Mouse (Mus musculus) midbrain, embryonic 15.5 days (tissue): Measurements from ENCODE around the gene Dek. TPM values are rescaled to one million over a fixed set of nuclear protein-coding genes. Genes with fewer than 3 reads are reported as not detected.

Source experiments
- ATAC-seq: fragments of 200-750 bp; cut with Nextera tagmentation; replicated peaks from 2 replicates; pipeline ENCODE4 v1.8.0; 2017; ENCODE audit warnings: moderate TSS enrichment
- H3K27ac ChIP-seq: fragments of 300-500 bp; sonication (generic); 2 replicates; pipeline ENCODE4 v1.5.1; 2015; ENCODE audit warnings: mild to moderate bottlenecking, inconsistent platforms
- H3K27me3 ChIP-seq: fragments of 300-500 bp; sonication (generic); replicated peaks from 2 replicates; pipeline ENCODE4 v1.6.1; 2015; ENCODE audit warnings: inconsistent platforms
- H3K36me3 ChIP-seq: fragments of 300-500 bp; sonication (generic); replicated peaks from 2 replicates; pipeline ENCODE4 v1.6.1; 2015; ENCODE audit warnings: inconsistent platforms
- H3K4me1 ChIP-seq: fragments of 300-500 bp; sonication (generic); 2 replicates; pipeline ENCODE4 v1.6.1; 2015; ENCODE audit warnings: inconsistent platforms
- H3K4me2 ChIP-seq: fragments of 300-500 bp; sonication (generic); 2 replicates; pipeline ENCODE4 v1.6.1; 2015; ENCODE audit warnings: inconsistent platforms, mild to moderate bottlenecking, moderate library complexity
- H3K4me3 ChIP-seq: fragments of 300-500 bp; sonication (generic); 2 replicates; pipeline ENCODE4 v1.5.1; 2015; ENCODE audit warnings: mild to moderate bottlenecking, inconsistent platforms
- H3K9ac ChIP-seq: fragments of 300-500 bp; sonication (generic); 2 replicates; pipeline ENCODE4 v1.6.1; 2015; ENCODE audit warnings: mild to moderate bottlenecking, inconsistent platforms
- H3K9me3 ChIP-seq: fragments of 300-500 bp; sonication (generic); 2 replicates; pipeline ENCODE4 v1.6.1; 2016; ENCODE audit warnings: inconsistent platforms
- WGBS: fragments of 180-500 bp; shearing (Covaris S2); methylation state at CpG from one replicate; pipeline ENCODE4 v1.1.7; 2015; ENCODE audit warnings: mixed read lengths; 5-methylcytosine and 5-hydroxymethylcytosine counted together
- polyA plus RNA-seq: library from polyadenylated mRNA; unstranded; fragments of >200 nt; fragmentation: Nextera tagmentation; extraction: Ambion mirVana; gene quantifications from 2 replicates; pipeline ENCODE4 v1.2.1, GENCODE M21; 2015

Gene Dek
- polyA plus RNA-seq, 1 experiment from 2014 or later = 112 TPM

- ATAC-seq = no peak
- Histone ChIP-seq H3K4me2 (no peak overlapping the region), H3K27ac (no peak overlapping the region), H3K36me3 (peaks cover 24% of the 10 kb centered on the region), H3K9ac (no peak overlapping the region), H3K4me3 (no peak overlapping the region), H3K27me3 (no peaks in the 10 kb centered on the region), H3K9me3 (no peaks in the 10 kb centered on the region), H3K4me1 (no peaks in the 10 kb centered on the region)
- 91% methylated on average over 5 of the region's 5 CpGs for WGBS
Measured at GRCm38 (mm10) chr13:47072484-47072883, 33.5 kb downstream of the Dek start.

GRCm38 (mm10) chr13:47071871-47072270, 34.1 kb downstream of the Dek start:
- Histone ChIP-seq H3K4me2 (no peak overlapping the region), H3K9me3 (no peaks in the 10 kb centered on the region), H3K36me3 (peaks cover 20% of the 10 kb centered on the region), H3K9ac (no peak overlapping the region), H3K27ac (no peak overlapping the region), H3K27me3 (no peaks in the 10 kb centered on the region), H3K4me1 (no peaks in the 10 kb centered on the region), H3K4me3 (no peak overlapping the region)
- WGBS = 95% methylated on average over 13 of the region's 13 CpGs
- no peak for ATAC-seq

GRCm38 (mm10) chr13:47070329-47071080, 35.5 kb downstream of the Dek start:
- Histone ChIP-seq H3K36me3 (peaks cover 24% of the 10 kb centered on the region), H3K4me3 (no peak overlapping the region), H3K9me3 (no peaks in the 10 kb centered on the region), H3K4me2 (no peak overlapping the region), H3K27ac (no peak overlapping the region), H3K4me1 (no peaks in the 10 kb centered on the region), H3K9ac (no peak overlapping the region), H3K27me3 (no peaks in the 10 kb centered on the region)
- WGBS = 85% methylated on average over 15 of the region's 15 CpGs
- no peak for ATAC-seq

- peaks cover 15% of the 10 kb centered on the region for H3K36me3 ChIP-seq
Measured at GRCm38 (mm10) chr13:47067001-47067400, 39.0 kb downstream of the Dek start.

GRCm38 (mm10) chr13:47066516-47066915, 39.5 kb downstream of the Dek start:
- H3K9ac ChIP-seq = no peak overlapping the region
- H3K4me2 ChIP-seq = no peak overlapping the region
- peaks cover 16% of the 10 kb centered on the region for H3K36me3 ChIP-seq
- H3K4me1 ChIP-seq = no peaks in the 10 kb centered on the region
- ATAC-seq = no peak
- H3K27ac ChIP-seq = no peak overlapping the region
- no peak overlapping the region for H3K4me3 ChIP-seq
- H3K9me3 ChIP-seq = no peaks in the 10 kb centered on the region
- H3K27me3 ChIP-seq = no peaks in the 10 kb centered on the region
- 96% methylated on average over 10 of the region's 10 CpGs for WGBS

More at GRCm38 (mm10) chr13:47067001-47067400, 39.0 kb downstream of the Dek start:
- Histone ChIP-seq H3K9ac (no peak overlapping the region), H3K9me3 (no peaks in the 10 kb centered on the region), H3K4me3 (no peak overlapping the region), H3K4me2 (no peak overlapping the region), H3K27me3 (no peaks in the 10 kb centered on the region), H3K4me1 (no peaks in the 10 kb centered on the region), H3K27ac (no peak overlapping the region)
- ATAC-seq = no peak
- 92% methylated on average over 6 of the region's 6 CpGs for WGBS

GRCm38 (mm10) chr13:47063985-47064760, 41.8 kb downstream of the Dek start:
- H3K27me3 ChIP-seq = no peaks in the 10 kb centered on the region
- H3K9ac ChIP-seq = no peak overlapping the region
- H3K4me2 ChIP-seq = no peak overlapping the region
- H3K27ac ChIP-seq = no peak overlapping the region
- 83% methylated on average over 15 of the region's 15 CpGs for WGBS
- no peaks in the 10 kb centered on the region for H3K4me1 ChIP-seq
- peaks cover 26% of the 10 kb centered on the region for H3K36me3 ChIP-seq
- no peaks in the 10 kb centered on the region for H3K9me3 ChIP-seq
- H3K4me3 ChIP-seq = no peak overlapping the region
- no peak for ATAC-seq

GRCm38 (mm10) chr13:47062756-47063155, 43.2 kb downstream of the Dek start:
- Histone ChIP-seq H3K27ac (no peak overlapping the region), H3K4me3 (no peak overlapping the region), H3K9ac (no peak overlapping the region), H3K27me3 (no peaks in the 10 kb centered on the region), H3K9me3 (no peaks in the 10 kb centered on the region), H3K36me3 (peaks cover 28% of the 10 kb centered on the region), H3K4me2 (no peak overlapping the region), H3K4me1 (no peaks in the 10 kb centered on the region)
- WGBS = 97% methylated on average over 17 of the region's 17 CpGs
- no peak for ATAC-seq

- 91% methylated on average over 5 of the region's 5 CpGs for WGBS
- Histone ChIP-seq H3K9me3 (no peaks in the 10 kb centered on the region), H3K9ac (no peak overlapping the region), H3K4me1 (no peaks in the 10 kb centered on the region), H3K27ac (no peak overlapping the region), H3K36me3 (peaks cover 38% of the 10 kb centered on the region), H3K27me3 (no peaks in the 10 kb centered on the region), H3K4me2 (no peak overlapping the region), H3K4me3 (no peak overlapping the region)
- ATAC-seq = no peak
Measured at GRCm38 (mm10) chr13:47056781-47057180, 49.2 kb downstream of the Dek start.

- Histone ChIP-seq H3K4me1 (no peaks in the 10 kb centered on the region), H3K4me3 (no peak overlapping the region), H3K36me3 (peaks cover 35% of the 10 kb centered on the region), H3K9ac (no peak overlapping the region), H3K27me3 (no peaks in the 10 kb centered on the region), H3K9me3 (no peaks in the 10 kb centered on the region), H3K4me2 (no peak overlapping the region), H3K27ac (no peak overlapping the region)
- WGBS = 93% methylated on average over 11 of the region's 11 CpGs
- no peak for ATAC-seq
Measured at GRCm38 (mm10) chr13:47056126-47056525, 49.9 kb downstream of the Dek start.

- no peak overlapping the region for H3K9ac ChIP-seq
- H3K27me3 ChIP-seq = no peaks in the 10 kb centered on the region
- no peak overlapping the region for H3K4me2 ChIP-seq
- no peak for ATAC-seq
- peaks cover 35% of the 10 kb centered on the region for H3K36me3 ChIP-seq
- WGBS = 43% methylated on average over 10 of the region's 10 CpGs
- no peak overlapping the region for H3K4me3 ChIP-seq
- H3K4me1 ChIP-seq = no peaks in the 10 kb centered on the region
- H3K27ac ChIP-seq = no peak overlapping the region
- H3K9me3 ChIP-seq = no peaks in the 10 kb centered on the region
Measured at GRCm38 (mm10) chr13:47053971-47054370, 52.0 kb downstream of the Dek start.

- no peak overlapping the region for H3K27ac ChIP-seq
- WGBS = 89% methylated on average over 4 of the region's 4 CpGs
- H3K36me3 ChIP-seq = peaks cover 29% of the 10 kb centered on the region
Measured at GRCm38 (mm10) chr13:47050009-47050408, 56.0 kb downstream of the Dek start.

GRCm38 (mm10) chr13:47047996-47048395, 58.0 kb downstream of the Dek start:
- H3K9me3 ChIP-seq = no peaks in the 10 kb centered on the region
- H3K4me2 ChIP-seq = no peak overlapping the region
- H3K4me3 ChIP-seq = no peak overlapping the region
- 91% methylated on average over 4 of the region's 4 CpGs for WGBS
- peaks cover 24% of the 10 kb centered on the region for H3K36me3 ChIP-seq
- no peaks in the 10 kb centered on the region for H3K27me3 ChIP-seq
- no peak overlapping the region for H3K9ac ChIP-seq
- H3K4me1 ChIP-seq = peaks cover 17% of the 10 kb centered on the region
- H3K27ac ChIP-seq = no peak overlapping the region
- no peak for ATAC-seq

More at GRCm38 (mm10) chr13:47050009-47050408, 56.0 kb downstream of the Dek start:
- Histone ChIP-seq H3K4me3 (no peak overlapping the region), H3K4me1 (peaks cover 9% of the 10 kb centered on the region), H3K27me3 (no peaks in the 10 kb centered on the region), H3K9me3 (no peaks in the 10 kb centered on the region), H3K9ac (no peak overlapping the region), H3K4me2 (no peak overlapping the region)
- ATAC-seq = no peak
